Mouse (Mus musculus): ENCODE measurements around the gene Zfp598. TPM values are rescaled to one million over a fixed set of nuclear protein-coding genes. Genes with fewer than 3 reads are reported as not detected.
"Not testable (repeated sequence)": the region's sequence is repeated elsewhere in the genome, so short reads cannot be mapped to it uniquely, and the experiment has no call there.

Zfp598 gene
- polyA plus RNA-seq, 1 experiment from 2014 or later, result 34.4 TPM

GRCm38 (mm10) chr17:24650766-24651165 lies 18.7 kb upstream of the Zfp598 start:
- Histone ChIP-seq H3K4me1 (ENCODE audit: control insufficient read depth, insufficient read depth, low read length) (peaks cover 23% of the 10 kb centered on the region), H3K9ac (ENCODE audit: low read depth, low read length) (peak overlapping the region; percentile 90; the same call in 1 of the 2 replicates), H3K9me3 (ENCODE audit: control insufficient read depth, low read length) (no peaks in the 10 kb centered on the region), H3K36me3 (ENCODE audit: control insufficient read depth, insufficient read depth, low read length) (no peaks in the 10 kb centered on the region), H3K27me3 (ENCODE audit: control insufficient read depth, insufficient read depth, low read length) (no peaks in the 10 kb centered on the region), H3K27ac (ENCODE audit: low read depth, low read length) (no peak overlapping the region), H3K4me3 (ENCODE audit: low read length) (peak overlapping the region; percentile 77; the same call in 1 of the 2 replicates), H3K4me2 (replicated peaks; ENCODE audit: low read depth, low read length) (peak overlapping the region; percentile 97)
- WGBS, result 81% methylated on average over 4 of the region's 4 CpGs
- ATAC-seq (ENCODE audit: low FRiP score, low TSS enrichment), result no peak

DNA sequence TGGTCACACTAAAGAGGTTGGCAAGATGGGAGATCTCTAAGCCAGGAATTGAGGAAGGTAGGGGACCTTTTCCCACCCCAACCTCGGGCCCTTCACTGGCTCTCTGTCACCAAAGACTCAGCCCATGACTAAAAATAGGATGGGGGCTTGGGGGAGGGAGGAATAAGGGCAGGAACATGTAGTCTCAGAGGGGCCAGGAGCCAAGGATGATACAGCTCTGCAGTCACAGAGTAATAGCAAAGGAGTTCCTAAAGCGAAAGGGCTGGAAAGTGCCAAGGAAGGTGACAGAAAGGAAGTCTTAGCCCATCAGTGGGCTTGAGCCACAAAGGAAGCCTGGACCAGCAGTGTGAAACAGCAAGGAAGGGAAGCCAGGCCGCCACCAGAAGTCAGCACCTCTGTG lies 17.7 kb upstream of the Zfp598 start:
- 77% methylated on average over 3 of the region's 3 CpGs for WGBS

GRCm38 (mm10) chr17:24653967-24654710 lies 15.3 kb upstream of the Zfp598 start:
- Histone ChIP-seq H3K27me3 (ENCODE audit: control insufficient read depth, insufficient read depth, low read length) (peaks cover 23% of the 10 kb centered on the region), H3K9ac (ENCODE audit: low read depth, low read length) (no peak overlapping the region), H3K4me2 (replicated peaks; ENCODE audit: low read depth, low read length) (peak overlapping the region; percentile 53), H3K4me3 (ENCODE audit: low read length) (peak overlapping the region; percentile 28), H3K27ac (ENCODE audit: low read depth, low read length) (no peak overlapping the region), H3K9me3 (ENCODE audit: control insufficient read depth, low read length) (no peaks in the 10 kb centered on the region), H3K4me1 (ENCODE audit: control insufficient read depth, insufficient read depth, low read length) (peaks cover 10% of the 10 kb centered on the region), H3K36me3 (ENCODE audit: control insufficient read depth, insufficient read depth, low read length) (no peaks in the 10 kb centered on the region)
- ATAC-seq (ENCODE audit: low FRiP score, low TSS enrichment), result peak; percentile 66
- 4% methylated on average over 19 of the region's 19 CpGs for WGBS

More for the DNA sequence above, 17.7 kb upstream of the Zfp598 start:
- Histone ChIP-seq H3K27ac (ENCODE audit: low read depth, low read length) (no peak overlapping the region), H3K4me1 (ENCODE audit: control insufficient read depth, insufficient read depth, low read length) (peaks cover 23% of the 10 kb centered on the region), H3K4me2 (replicated peaks; ENCODE audit: low read depth, low read length) (no peak overlapping the region), H3K9ac (ENCODE audit: low read depth, low read length) (no peak overlapping the region), H3K27me3 (ENCODE audit: control insufficient read depth, insufficient read depth, low read length) (peaks cover under 1% of the 10 kb centered on the region; the same call in 1 of the 2 replicates), H3K4me3 (ENCODE audit: low read length) (no peak overlapping the region), H3K36me3 (ENCODE audit: control insufficient read depth, insufficient read depth, low read length) (no peaks in the 10 kb centered on the region), H3K9me3 (ENCODE audit: control insufficient read depth, low read length) (no peaks in the 10 kb centered on the region)
- no peak for ATAC-seq (ENCODE audit: low FRiP score, low TSS enrichment)

DNA sequence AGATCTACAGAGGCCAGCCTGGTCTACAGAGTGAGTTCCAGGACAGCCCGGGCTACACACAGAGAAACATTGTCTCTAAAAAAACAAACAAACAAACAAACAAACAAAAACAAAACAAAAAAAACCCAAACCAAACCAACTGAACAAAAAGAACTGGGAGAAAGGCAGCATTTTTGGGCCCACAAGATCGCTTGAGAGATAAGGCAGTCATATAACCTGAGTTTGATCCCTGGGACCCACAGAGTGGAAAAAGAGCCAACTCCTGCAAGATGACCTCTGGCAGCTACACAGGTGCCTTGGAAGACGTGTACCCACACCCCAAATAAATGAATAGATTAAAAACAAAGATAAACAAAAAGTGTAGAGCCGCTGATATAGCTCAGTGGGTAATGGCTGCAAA lies 14.5 kb upstream of the Zfp598 start:
- no peak for ATAC-seq (ENCODE audit: low FRiP score, low TSS enrichment)
- Histone ChIP-seq H3K9ac (ENCODE audit: low read depth, low read length) (no peak overlapping the region), H3K27me3 (ENCODE audit: control insufficient read depth, insufficient read depth, low read length) (peaks cover 24% of the 10 kb centered on the region), H3K4me3 (ENCODE audit: low read length) (no peak overlapping the region), H3K9me3 (ENCODE audit: control insufficient read depth, low read length) (no peaks in the 10 kb centered on the region), H3K4me1 (ENCODE audit: control insufficient read depth, insufficient read depth, low read length) (peaks cover 5% of the 10 kb centered on the region; the same call in 1 of the 2 replicates), H3K36me3 (ENCODE audit: control insufficient read depth, insufficient read depth, low read length) (no peaks in the 10 kb centered on the region), H3K4me2 (replicated peaks; ENCODE audit: low read depth, low read length) (no peak overlapping the region), H3K27ac (ENCODE audit: low read depth, low read length) (no peak overlapping the region)
- WGBS, result 73% methylated on average over 4 of the region's 4 CpGs

GRCm38 (mm10) chr17:24658017-24658758 lies 11.3 kb upstream of the Zfp598 start, which contains the start of gene Npw:
Gene Npw (minus strand): TSS chr17:24658457.
- Histone ChIP-seq H3K4me1 (ENCODE audit: control insufficient read depth, insufficient read depth, low read length) (no peaks in the 10 kb centered on the region), H3K27me3 (ENCODE audit: control insufficient read depth, insufficient read depth, low read length) (peaks cover 30% of the 10 kb centered on the region), H3K9ac (ENCODE audit: low read depth, low read length) (peak within 1 kb of the TSS; percentile 57), H3K4me2 (replicated peaks; ENCODE audit: low read depth, low read length) (peak within 1 kb of the TSS; percentile 77), H3K27ac (ENCODE audit: low read depth, low read length) (no peak within 1 kb of the TSS), H3K4me3 (ENCODE audit: low read length) (peak within 1 kb of the TSS; percentile 48), H3K36me3 (ENCODE audit: control insufficient read depth, insufficient read depth, low read length) (no peaks in the 10 kb centered on the region), H3K9me3 (ENCODE audit: control insufficient read depth, low read length) (no peaks in the 10 kb centered on the region)
- 1% methylated on average over 47 of the region's 47 CpGs for WGBS
- ATAC-seq (ENCODE audit: low FRiP score, low TSS enrichment), result peak; percentile 29

DNA sequence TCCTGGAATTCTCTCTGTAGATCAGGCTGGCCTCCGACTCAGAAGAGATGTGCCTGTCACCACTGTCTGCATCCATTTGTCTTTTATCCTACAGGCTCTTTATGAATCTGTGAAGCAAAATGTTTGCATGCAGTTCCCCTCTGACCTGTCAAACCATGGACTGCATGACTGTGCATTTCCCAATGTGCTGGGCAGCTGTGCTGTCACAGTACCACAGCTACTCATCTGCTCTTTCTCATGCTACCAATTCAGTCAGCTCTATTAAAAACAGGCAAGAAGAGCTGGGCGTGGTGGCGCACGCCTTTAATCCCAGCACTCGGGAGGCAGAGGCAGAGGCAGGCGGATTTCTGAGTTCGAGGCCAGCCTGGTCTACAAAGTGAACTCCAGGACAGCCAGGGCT lies 2.5 kb upstream of the Zfp598 start:
- not testable (repeated sequence) for ATAC-seq (ENCODE audit: low FRiP score, low TSS enrichment); H3K9me3 ChIP-seq (ENCODE audit: control insufficient read depth, low read length); H3K4me2 ChIP-seq (replicated peaks; ENCODE audit: low read depth, low read length); H3K9ac ChIP-seq (ENCODE audit: low read depth, low read length); H3K27me3 ChIP-seq (ENCODE audit: control insufficient read depth, insufficient read depth, low read length); H3K36me3 ChIP-seq (ENCODE audit: control insufficient read depth, insufficient read depth, low read length); H3K4me3 ChIP-seq (ENCODE audit: low read length); H3K27ac ChIP-seq (ENCODE audit: low read depth, low read length)
- H3K4me1 ChIP-seq (ENCODE audit: control insufficient read depth, insufficient read depth, low read length), result peaks cover 22% of the 10 kb centered on the region
- WGBS, result 70% methylated on average over 7 of the region's 7 CpGs

DNA sequence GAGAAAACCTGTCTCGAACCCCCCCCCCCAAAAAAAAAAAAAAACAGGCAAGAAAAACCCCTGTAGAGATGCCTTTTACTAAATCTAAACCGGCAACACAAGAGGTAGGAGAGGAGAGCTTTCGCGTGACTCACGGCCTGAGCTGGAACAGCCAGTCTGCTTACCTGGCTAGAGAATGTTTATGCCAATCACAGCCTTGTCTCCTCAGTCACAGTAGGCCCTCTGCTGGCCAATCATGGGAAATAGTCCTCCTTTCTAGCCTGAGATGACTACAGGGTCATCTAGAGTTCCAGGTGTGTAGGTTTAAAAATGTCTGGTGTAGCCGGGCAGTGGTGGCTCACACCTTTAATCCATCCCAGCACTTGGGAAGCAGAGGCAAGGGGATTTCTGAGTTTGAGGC lies 2.1 kb upstream of the Zfp598 start:
- no peak overlapping the region for H3K4me3 ChIP-seq (ENCODE audit: low read length)
- 0 out of 2 replicates have a peak, but pooled peaks cover 3% of the 10 kb centered on the region for H3K27me3 ChIP-seq (ENCODE audit: control insufficient read depth, insufficient read depth, low read length)
- no peak; the same call in 1 of the 2 replicates for ATAC-seq (ENCODE audit: low FRiP score, low TSS enrichment)
- no peaks in the 10 kb centered on the region for H3K36me3 ChIP-seq (ENCODE audit: control insufficient read depth, insufficient read depth, low read length)
- no peak overlapping the region for H3K4me2 ChIP-seq (replicated peaks; ENCODE audit: low read depth, low read length)
- no peaks in the 10 kb centered on the region for H3K9me3 ChIP-seq (ENCODE audit: control insufficient read depth, low read length)
- peaks cover 26% of the 10 kb centered on the region for H3K4me1 ChIP-seq (ENCODE audit: control insufficient read depth, insufficient read depth, low read length)
- 25% methylated on average over 6 of the region's 6 CpGs for WGBS
- H3K9ac ChIP-seq (ENCODE audit: low read depth, low read length), result no peak overlapping the region
- no peak overlapping the region for H3K27ac ChIP-seq (ENCODE audit: low read depth, low read length)

DNA sequence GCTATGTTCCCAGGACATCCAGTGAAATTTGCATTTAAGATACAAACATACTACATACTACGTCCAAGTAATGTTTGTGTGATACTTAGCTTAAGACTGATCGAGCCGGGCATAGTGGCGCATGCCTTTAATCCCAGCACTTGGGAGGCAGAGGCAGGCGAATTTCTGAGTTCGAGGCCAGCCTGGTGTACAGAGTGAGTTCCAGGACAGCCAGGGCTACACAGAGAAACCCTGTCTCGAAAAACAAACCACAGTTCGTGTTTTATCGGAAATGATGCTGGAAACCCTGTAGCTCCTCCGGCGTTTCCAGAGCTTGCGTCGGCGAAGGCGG lies 308 bp upstream of the Zfp598 start:
- Histone ChIP-seq H3K4me1 (ENCODE audit: control insufficient read depth, insufficient read depth, low read length) (peaks cover 26% of the 10 kb centered on the region), H3K4me2 (replicated peaks; ENCODE audit: low read depth, low read length) (peak overlapping the region; percentile 87), H3K4me3 (ENCODE audit: low read length) (peak overlapping the region; percentile 98), H3K9ac (ENCODE audit: low read depth, low read length) (peak overlapping the region; percentile 97), H3K27ac (ENCODE audit: low read depth, low read length) (peak overlapping the region; percentile 12)
- 13% methylated on average over 15 of the region's 15 CpGs for WGBS
- H3K27me3 ChIP-seq (ENCODE audit: control insufficient read depth, insufficient read depth, low read length); H3K36me3 ChIP-seq (ENCODE audit: control insufficient read depth, insufficient read depth, low read length); H3K9me3 ChIP-seq (ENCODE audit: control insufficient read depth, low read length); ATAC-seq (ENCODE audit: low FRiP score, low TSS enrichment): not testable (repeated sequence)

Measured in kidney, embryonic 14.5 days (tissue).